Mouse (Mus musculus): Measurements from ENCODE around the gene Bhlha9.

The Bhlha9 gene

GRCm38 (mm10) chr11:76659138-76659930, 12.9 kb upstream of the Bhlha9 start:
- in situ Hi-C loops (cut with MboI; ENCODE audit: low sequenced_read_pairs), result no loop called here

GRCm38 (mm10) chr11:76661790-76662468, 10.3 kb upstream of the Bhlha9 start:
- in situ Hi-C loops (cut with MboI; ENCODE audit: low sequenced_read_pairs), result no loop called here

DNA sequence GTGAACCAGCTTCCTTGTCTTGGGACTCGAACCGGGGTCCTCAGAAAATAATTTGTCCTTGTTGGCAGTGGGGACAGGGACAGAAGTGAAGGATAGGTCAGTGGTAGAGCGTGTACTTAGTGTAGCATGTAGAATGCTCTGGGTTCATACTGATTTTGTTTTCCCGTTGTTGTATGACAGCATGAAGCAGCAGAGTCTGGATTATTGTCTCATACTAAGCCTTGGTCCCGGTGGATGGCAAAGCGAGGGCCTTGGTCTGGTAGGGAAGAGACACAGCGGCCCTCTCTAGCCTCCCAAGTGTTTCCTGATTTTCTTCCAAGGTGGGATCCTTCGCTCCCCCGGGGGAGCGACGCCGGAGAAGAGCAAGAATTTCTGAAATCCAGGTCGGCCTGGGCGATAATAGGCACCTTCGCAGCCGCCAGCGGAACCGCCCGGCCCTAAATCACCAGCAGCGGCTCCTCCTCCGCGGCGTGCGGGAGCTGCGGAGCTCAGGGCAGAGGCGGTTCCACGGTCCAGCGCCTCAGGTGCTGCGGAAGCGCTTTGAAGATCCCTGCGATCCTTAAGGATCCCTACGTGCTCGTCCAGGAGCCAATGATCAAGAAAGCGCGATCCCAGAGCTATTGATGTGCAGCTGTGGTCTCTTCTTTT, 6.1 kb upstream of the Bhlha9 start:
- in situ Hi-C loops (cut with MboI; ENCODE audit: low sequenced_read_pairs), result no loop called here

GRCm38 (mm10) chr11:76667807-76668206, 4.5 kb upstream of the Bhlha9 start:
- in situ Hi-C loops (cut with MboI; ENCODE audit: low sequenced_read_pairs), result no loop called here

GRCm38 (mm10) chr11:76672561-76673384, 503 bp downstream of the Bhlha9 start:
- in situ Hi-C loops (cut with MboI; ENCODE audit: low sequenced_read_pairs), result loop anchor here (10.0 kb wide), 1 partner anchor 222 kb away; no protein-coding TSS in a partner anchor

GRCm38 (mm10) chr11:76674199-76674598, 1.9 kb downstream of the Bhlha9 start:
- in situ Hi-C loops (cut with MboI; ENCODE audit: low sequenced_read_pairs), result loop anchor here (10.0 kb wide), 1 partner anchor 221 kb away; no protein-coding TSS in a partner anchor

DNA sequence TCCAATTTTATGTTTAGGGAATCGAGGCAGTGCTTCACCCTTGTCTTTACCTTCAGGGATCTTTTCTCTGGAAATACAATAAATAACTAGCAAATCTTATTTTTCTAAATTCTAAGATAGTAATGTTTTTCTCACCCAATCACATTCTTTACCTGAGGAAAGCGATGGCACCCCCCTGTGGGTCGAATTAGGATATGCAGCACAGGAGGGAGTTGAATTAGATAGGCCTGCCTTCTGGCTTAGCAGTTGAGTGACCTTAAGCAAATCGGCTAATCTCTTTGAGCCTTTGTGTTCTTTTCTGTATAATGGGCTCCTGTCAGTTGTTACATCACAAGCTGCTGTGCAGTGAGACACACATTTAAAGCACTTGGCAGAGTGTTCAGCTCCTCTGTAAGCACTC, 2.4 kb downstream of the Bhlha9 start:
- in situ Hi-C loops (cut with MboI; ENCODE audit: low sequenced_read_pairs), result loop anchor here (10.0 kb wide), 1 partner anchor 220 kb away; no protein-coding TSS in a partner anchor

DNA sequence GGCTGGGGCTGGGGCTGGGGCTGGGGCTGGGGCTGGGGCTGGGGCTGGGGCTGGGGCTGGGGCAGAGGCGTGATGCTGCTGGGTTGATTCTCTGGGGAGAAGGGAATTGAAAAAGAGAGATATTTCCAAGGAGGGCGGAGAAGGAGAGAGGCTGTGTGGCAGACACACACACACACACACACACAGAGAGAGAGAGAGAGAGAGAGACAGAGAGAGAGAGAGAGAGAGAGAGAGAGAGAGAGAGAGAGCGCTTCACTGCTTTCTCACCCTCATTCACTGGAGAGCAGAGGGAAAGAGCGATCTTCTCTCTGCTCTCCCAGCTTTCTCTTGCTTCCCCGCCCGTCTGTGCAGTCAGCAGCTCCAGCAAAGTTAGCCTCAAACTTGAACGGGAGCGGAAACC, 7.2 kb downstream of the Bhlha9 start, which contains the start of gene Trarg1:
Gene Trarg1, plus strand, starts transcription at position 301 of the 400 bp plus-strand sequence.
- in situ Hi-C loops (cut with MboI; ENCODE audit: low sequenced_read_pairs), result loop anchor here (10.0 kb wide), 1 partner anchor 215 kb away; no protein-coding TSS in a partner anchor

DNA sequence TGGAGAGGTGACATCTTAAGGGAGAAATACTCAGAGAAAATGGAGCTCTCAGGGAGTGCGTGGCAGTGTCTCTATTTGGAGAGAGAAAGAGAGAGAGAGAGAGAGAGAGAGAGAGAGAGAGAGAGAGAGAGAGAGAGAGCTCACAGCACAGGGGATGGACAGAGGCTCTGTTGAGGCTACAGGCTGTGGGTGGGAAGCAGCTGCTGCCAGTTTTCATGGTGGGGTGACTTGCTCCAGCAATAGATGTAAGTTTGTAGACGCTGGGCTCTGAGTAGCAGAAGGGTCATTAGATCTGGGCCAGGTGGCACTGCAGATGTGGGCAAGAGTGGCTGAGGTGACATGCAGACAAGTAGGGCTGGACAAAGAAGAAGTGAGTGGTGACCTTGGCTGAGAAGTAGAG, 13.3 kb downstream of the Bhlha9 start:
- in situ Hi-C loops (cut with MboI; ENCODE audit: low sequenced_read_pairs), result no loop called here

GRCm38 (mm10) chr11:76692096-76692495, 19.8 kb downstream of the Bhlha9 start:
- in situ Hi-C loops (cut with MboI; ENCODE audit: low sequenced_read_pairs), result no loop called here

DNA sequence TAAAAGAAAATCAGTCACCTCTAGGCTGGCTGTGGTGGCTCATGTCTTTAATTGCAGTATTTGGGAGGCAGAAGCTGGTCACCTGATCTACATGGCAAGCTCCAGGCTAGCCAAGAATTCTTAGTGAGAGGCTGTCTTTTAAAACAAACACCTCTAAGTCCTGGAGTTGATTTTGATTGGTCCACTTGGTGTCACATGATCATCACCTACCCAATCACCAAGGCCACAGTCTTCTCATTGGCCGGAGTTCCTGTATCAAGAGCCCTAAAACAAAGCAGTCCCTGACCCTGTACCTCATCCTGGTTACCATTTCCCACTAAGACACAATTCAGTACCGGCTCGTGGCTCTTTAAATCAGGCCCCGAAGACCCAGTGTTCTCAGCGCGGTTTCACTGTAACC, 23.5 kb downstream of the Bhlha9 start:
- in situ Hi-C loops (cut with MboI; ENCODE audit: low sequenced_read_pairs), result no loop called here

GRCm38 (mm10) chr11:76699626-76700025, 27.4 kb downstream of the Bhlha9 start:
- in situ Hi-C loops (cut with MboI; ENCODE audit: low sequenced_read_pairs), result no loop called here

DNA sequence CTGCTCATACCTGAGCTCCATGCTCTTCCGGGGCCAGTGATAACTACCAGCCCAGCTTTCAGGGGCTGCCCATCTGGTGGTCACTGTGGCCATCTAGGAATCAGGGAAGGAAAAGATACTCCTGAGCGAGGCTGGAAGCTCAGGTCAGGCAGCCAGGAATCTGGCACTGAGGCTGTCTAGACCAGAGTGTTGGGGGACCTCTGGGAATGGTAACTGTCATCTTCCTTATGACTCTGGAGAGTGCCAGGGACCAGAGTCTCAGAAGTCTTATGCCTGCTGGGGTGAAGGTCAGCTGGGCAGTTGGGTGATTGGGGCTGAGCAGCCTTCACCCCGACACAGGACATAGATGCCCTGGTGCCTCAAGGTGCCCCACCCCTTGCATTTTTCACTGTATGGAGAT, 35.4 kb downstream of the Bhlha9 start:
- in situ Hi-C loops (cut with MboI; ENCODE audit: low sequenced_read_pairs), result no loop called here

DNA sequence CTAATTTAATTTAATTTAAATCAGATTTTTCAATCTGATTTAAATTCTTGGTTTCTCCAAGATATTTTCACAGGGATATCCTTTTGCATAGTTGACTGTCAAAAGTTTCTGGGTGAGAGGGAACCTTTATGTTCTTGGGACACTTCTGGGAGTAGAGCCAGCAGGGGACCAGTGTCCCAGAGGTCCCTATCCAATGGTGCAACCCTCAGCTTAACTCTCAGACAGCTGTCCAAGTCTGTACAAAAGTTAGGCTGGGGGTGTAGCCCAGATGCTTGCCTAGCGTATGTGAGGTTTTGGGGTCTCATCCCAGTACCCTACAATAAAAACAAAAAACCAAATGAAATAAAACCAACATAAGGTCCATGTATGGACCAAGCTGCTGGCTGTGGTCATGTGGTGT, 35.8 kb downstream of the Bhlha9 start:
- in situ Hi-C loops (cut with MboI; ENCODE audit: low sequenced_read_pairs), result no loop called here

DNA sequence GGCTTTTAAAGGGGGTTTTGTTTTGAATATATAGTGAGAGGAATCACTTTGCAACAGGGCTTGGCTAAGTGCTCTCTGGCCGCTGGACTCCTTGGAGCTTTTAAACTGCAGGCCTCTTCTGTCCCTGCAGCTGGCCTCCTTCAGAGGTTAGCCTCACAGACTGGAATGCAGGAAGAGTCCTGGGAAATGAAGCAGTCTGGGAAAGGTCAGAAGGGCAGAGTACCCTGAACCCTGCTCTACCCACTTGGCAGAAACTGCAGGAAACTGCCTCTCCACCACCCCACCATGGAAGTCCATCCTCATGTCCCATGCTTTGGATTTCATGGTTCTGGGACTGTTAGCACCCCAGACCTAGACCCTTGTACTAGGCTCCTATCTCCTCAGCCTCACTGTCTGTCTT, 36.6 kb downstream of the Bhlha9 start:
- in situ Hi-C loops (cut with MboI; ENCODE audit: low sequenced_read_pairs), result no loop called here

DNA sequence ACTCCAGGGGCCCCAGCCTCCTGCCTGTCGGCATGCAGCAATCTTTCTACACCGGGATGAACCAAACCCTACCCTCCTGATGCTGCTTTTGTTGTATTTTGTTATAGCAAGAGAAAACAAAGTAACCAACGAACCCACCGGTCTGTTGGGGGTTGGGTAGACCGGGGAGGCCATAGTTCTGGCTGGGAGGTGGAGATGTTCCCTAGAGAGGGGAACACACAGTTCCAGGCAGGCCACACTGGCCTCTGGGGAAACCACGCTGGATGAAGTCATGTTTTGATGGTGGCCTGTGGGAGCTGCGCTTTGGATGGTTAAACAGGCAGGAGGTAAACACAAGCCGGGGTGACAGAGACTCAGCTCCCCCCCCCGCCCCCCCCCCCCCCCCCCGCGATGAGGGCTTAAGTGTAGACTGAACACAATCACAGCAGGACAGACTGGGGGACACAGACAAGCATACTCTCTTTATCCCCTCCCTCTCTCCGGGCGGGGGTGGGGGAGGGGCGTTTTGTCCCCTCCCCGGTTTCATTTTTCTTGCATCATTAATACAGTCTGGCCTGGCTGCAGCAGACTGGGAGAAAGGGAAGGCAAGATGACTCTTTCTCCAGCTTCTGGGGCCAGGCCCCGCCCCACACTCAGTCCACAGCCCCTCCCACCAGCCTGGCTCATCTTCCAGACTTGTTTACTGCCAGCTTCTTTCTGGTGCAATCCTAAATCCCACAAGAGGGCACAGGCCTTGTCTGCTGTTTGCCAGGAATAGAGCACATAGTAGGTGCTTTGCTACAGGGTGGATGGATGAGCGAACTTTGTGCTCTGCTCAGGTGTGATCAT, 37.6 kb downstream of the Bhlha9 start:
- in situ Hi-C loops (cut with MboI; ENCODE audit: low sequenced_read_pairs), result no loop called here

DNA sequence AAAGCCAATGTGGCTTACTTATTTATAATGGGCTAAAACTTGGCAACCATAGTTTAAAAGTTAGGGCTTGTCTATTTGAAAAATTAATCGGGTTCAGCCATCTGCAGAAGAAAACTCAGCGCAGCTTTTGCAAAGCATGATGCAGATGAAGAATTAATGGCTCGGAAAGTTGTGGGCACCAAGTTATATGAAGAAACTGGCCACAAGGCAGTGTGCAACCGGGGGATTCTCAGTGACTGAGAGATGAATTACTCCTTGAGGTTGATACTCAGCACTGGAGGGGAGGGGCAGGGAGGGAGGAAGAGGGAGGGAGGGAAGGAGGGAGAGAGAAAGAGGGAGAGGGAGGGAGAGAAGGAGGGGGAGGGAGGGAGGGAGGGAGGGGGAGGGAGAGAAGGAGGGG, 44.7 kb downstream of the Bhlha9 start:
- in situ Hi-C loops (cut with MboI; ENCODE audit: low sequenced_read_pairs), result no loop called here

Measured in CH12F3 (cell line).